Mouse (Mus musculus) intestine, embryonic 14.5 days (tissue): ENCODE results near the gene B230104I21Rik. TPM values are rescaled to one million over a fixed set of nuclear protein-coding genes. Genes with fewer than 3 reads are reported as not detected.

Experiments used
- ATAC-seq: fragments of 200-750 bp; cut with Nextera tagmentation; replicated peaks from 2 replicates; pipeline ENCODE4 v1.8.0; 2017; ENCODE audit warnings: low read depth, moderate number of reproducible peaks, moderate TSS enrichment, moderate library complexity; ENCODE audit not compliant: low FRiP score, low TSS enrichment
- DNase-seq: peaks from one replicate; pipeline ENCODE4 v3.0.0-alpha.2; 2018; ENCODE audit warnings: low spot score
- H3K27ac ChIP-seq: fragments of 300-500 bp; sonication (generic); 2 replicates; pipeline ENCODE4 v1.5.1; 2014; ENCODE audit warnings: low read depth, mild to moderate bottlenecking, control low read depth
- H3K27me3 ChIP-seq: fragments of 300-500 bp; sonication (generic); replicated peaks from 2 replicates; pipeline ENCODE4 v1.6.1; 2014; ENCODE audit warnings: low read length, control low read depth; ENCODE audit not compliant: control insufficient read depth, insufficient read depth
- H3K36me3 ChIP-seq: fragments of 300-500 bp; sonication (generic); 2 replicates; pipeline ENCODE4 v1.6.1; 2014; ENCODE audit warnings: low read length, control low read depth; ENCODE audit not compliant: control insufficient read depth, insufficient read depth
- H3K4me1 ChIP-seq: fragments of 300-500 bp; sonication (generic); replicated peaks from 2 replicates; pipeline ENCODE4 v1.6.1; 2014; ENCODE audit warnings: low read length, control low read depth, mixed read lengths; ENCODE audit not compliant: control insufficient read depth, insufficient read depth
- H3K4me2 ChIP-seq: fragments of 300-500 bp; sonication (generic); 2 replicates; pipeline ENCODE4 v1.6.1; 2014; ENCODE audit warnings: low read length
- H3K4me3 ChIP-seq: fragments of 300-500 bp; sonication (generic); 2 replicates; pipeline ENCODE4 v1.5.1; 2014; ENCODE audit warnings: low read depth, low read length, control low read depth, mixed read lengths
- H3K9ac ChIP-seq: fragments of 300-500 bp; sonication (generic); 2 replicates; pipeline ENCODE4 v1.6.1; 2014; ENCODE audit warnings: mild to moderate bottlenecking, low read length
- H3K9me3 ChIP-seq: fragments of 300-500 bp; sonication (generic); 2 replicates; pipeline ENCODE4 v1.6.1; 2016; ENCODE audit warnings: low read length, control low read depth; ENCODE audit not compliant: control insufficient read depth
- WGBS: fragments of 180-500 bp; shearing (Covaris S2); extraction: QIAGEN DNeasy Blood & Tissue Kit; methylation state at CpG from one replicate; pipeline ENCODE4 v1.1.7; 2014; 5-methylcytosine and 5-hydroxymethylcytosine counted together
- polyA plus RNA-seq: library from polyadenylated mRNA; unstranded; fragments of >200 nt; fragmentation: Nextera tagmentation; extraction: Ambion mirVana; gene quantifications from 2 replicates; pipeline ENCODE4 v1.2.1, GENCODE M21; 2014

The B230104I21Rik gene
- polyA plus RNA-seq, 1 experiment from 2014 or later, result 0.22 TPM

- no peak overlapping the region for H3K4me2 ChIP-seq
These were observed 22.9 kb downstream of the B230104I21Rik start for GRCm38 (mm10) chr4:154358816-154359215.

GRCm38 (mm10) chr4:154359762-154360300 lies 23.9 kb downstream of the B230104I21Rik start:
- H3K4me2 ChIP-seq, result no peak overlapping the region
- no peak overlapping the region for H3K4me3 ChIP-seq
- peak overlapping the region; percentile 67 for H3K27ac ChIP-seq
- DNase-seq (no peak), ATAC-seq (peak; percentile 68)
- 67% methylated on average over 9 of the region's 9 CpGs for WGBS
- no peaks in the 10 kb centered on the region for H3K9me3 ChIP-seq
- no peak overlapping the region for H3K9ac ChIP-seq
- H3K4me1 ChIP-seq, result no peaks in the 10 kb centered on the region; the same call in 1 of the 2 replicates
- no peaks in the 10 kb centered on the region for H3K36me3 ChIP-seq
- H3K27me3 ChIP-seq, result no peaks in the 10 kb centered on the region

More at GRCm38 (mm10) chr4:154358816-154359215, 22.9 kb downstream of the B230104I21Rik start:
- H3K9ac ChIP-seq, result no peak overlapping the region
- ATAC-seq, result 0 out of 2 replicates have a peak, but pooled peaks have one; percentile 13
- no peak for DNase-seq
- H3K36me3 ChIP-seq, result no peaks in the 10 kb centered on the region
- peak overlapping the region; percentile 58; the same call in 1 of the 2 replicates for H3K27ac ChIP-seq
- no peaks in the 10 kb centered on the region; the same call in 1 of the 2 replicates for H3K4me1 ChIP-seq
- WGBS, result 46% methylated on average over 11 of the region's 11 CpGs
- no peaks in the 10 kb centered on the region for H3K9me3 ChIP-seq
- H3K4me3 ChIP-seq, result no peak overlapping the region
- H3K27me3 ChIP-seq, result no peaks in the 10 kb centered on the region

- 84% methylated on average over 6 of the region's 7 CpGs for WGBS
- Histone ChIP-seq H3K4me1 (no peaks in the 10 kb centered on the region; the same call in 1 of the 2 replicates), H3K36me3 (no peaks in the 10 kb centered on the region), H3K9ac (no peak overlapping the region), H3K27ac (peak overlapping the region; percentile 67), H3K9me3 (no peaks in the 10 kb centered on the region), H3K27me3 (no peaks in the 10 kb centered on the region), H3K4me3 (no peak overlapping the region), H3K4me2 (no peak overlapping the region)
- ATAC-seq (no peak), DNase-seq (no peak)
These were observed 24.5 kb downstream of the B230104I21Rik start for GRCm38 (mm10) chr4:154360441-154360840.

GRCm38 (mm10) chr4:154360850-154361249 lies 24.9 kb downstream of the B230104I21Rik start:
- no peak overlapping the region for H3K27ac ChIP-seq
- no peaks in the 10 kb centered on the region for H3K9me3 ChIP-seq
- no peaks in the 10 kb centered on the region for H3K36me3 ChIP-seq
- no peaks in the 10 kb centered on the region; the same call in 1 of the 2 replicates for H3K4me1 ChIP-seq
- no peaks in the 10 kb centered on the region for H3K27me3 ChIP-seq
- WGBS, result 91% methylated on average over 3 of the region's 3 CpGs
- no peak overlapping the region for H3K9ac ChIP-seq
- DNase-seq (no peak), ATAC-seq (no peak)
- no peak overlapping the region for H3K4me3 ChIP-seq
- H3K4me2 ChIP-seq, result no peak overlapping the region

GRCm38 (mm10) chr4:154364752-154365151 lies 28.8 kb downstream of the B230104I21Rik start:
- no peak overlapping the region for H3K4me3 ChIP-seq
- no peaks in the 10 kb centered on the region for H3K27me3 ChIP-seq
- H3K9ac ChIP-seq, result no peak overlapping the region
- ATAC-seq (no peak), DNase-seq (no peak)
- 91% methylated on average over 2 of the region's 2 CpGs for WGBS
- no peaks in the 10 kb centered on the region for H3K36me3 ChIP-seq
- H3K4me2 ChIP-seq, result no peak overlapping the region
- no peaks in the 10 kb centered on the region for H3K4me1 ChIP-seq
- no peaks in the 10 kb centered on the region for H3K9me3 ChIP-seq
- H3K27ac ChIP-seq, result no peak overlapping the region

- Histone ChIP-seq H3K27me3 (no peaks in the 10 kb centered on the region), H3K36me3 (no peaks in the 10 kb centered on the region), H3K9ac (no peak overlapping the region), H3K27ac (no peak overlapping the region), H3K4me3 (no peak overlapping the region), H3K4me1 (no peaks in the 10 kb centered on the region), H3K9me3 (no peaks in the 10 kb centered on the region), H3K4me2 (no peak overlapping the region)
- 82% methylated on average over 6 of the region's 6 CpGs for WGBS
- DNase-seq, result no peak
- ATAC-seq, result no peak
These were observed 30.9 kb downstream of the B230104I21Rik start for GRCm38 (mm10) chr4:154366836-154367235.

GRCm38 (mm10) chr4:154369089-154369488 lies 33.2 kb downstream of the B230104I21Rik start:
- no peaks in the 10 kb centered on the region for H3K36me3 ChIP-seq
- H3K4me3 ChIP-seq, result no peak overlapping the region
- no peak overlapping the region for H3K4me2 ChIP-seq
- no peak overlapping the region for H3K27ac ChIP-seq
- H3K4me1 ChIP-seq, result 0 out of 2 replicates have a peak, but pooled peaks cover 5% of the 10 kb centered on the region
- H3K27me3 ChIP-seq, result no peaks in the 10 kb centered on the region
- no peaks in the 10 kb centered on the region for H3K9me3 ChIP-seq
- DNase-seq (no peak), ATAC-seq (no peak)
- H3K9ac ChIP-seq, result no peak overlapping the region
- WGBS, result 67% methylated on average over 5 of the region's 5 CpGs

- Histone ChIP-seq H3K9ac (no peak overlapping the region), H3K4me2 (no peak overlapping the region), H3K4me1 (0 out of 2 replicates have a peak, but pooled peaks cover 5% of the 10 kb centered on the region), H3K27me3 (no peaks in the 10 kb centered on the region), H3K27ac (no peak overlapping the region), H3K9me3 (no peaks in the 10 kb centered on the region), H3K4me3 (no peak overlapping the region), H3K36me3 (no peaks in the 10 kb centered on the region)
- ATAC-seq (no peak), DNase-seq (no peak)
- 80% methylated on average over 8 of the region's 8 CpGs for WGBS
These were observed 34.9 kb downstream of the B230104I21Rik start for GRCm38 (mm10) chr4:154370841-154371240.
